Mouse (Mus musculus) MEL-GATA-1-ER (cell line): ENCODE measurements at regions not wholly inside any gene's neighbourhood (a gene's known extent, or its start where the extent isn't known, plus 50 kb on each side); places are given as distances from the start of the nearest gene placed in this dataset.

Experiments used
- DNase-seq: peaks from one replicate; pipeline ENCODE4 v3.0.0-alpha.2; 2012; ENCODE audit warnings: low read depth; ENCODE audit errors: extremely low read depth

- DNase-seq = no peak
Observed at GRCm38 (mm10) chr16:77238358-77239175, 225.1 kb downstream of the Usp25 start.

- no peak for DNase-seq
Observed at GRCm38 (mm10) chr16:77237631-77238357, 224.3 kb downstream of the Usp25 start.

- DNase-seq = no peak
Observed at GRCm38 (mm10) chr16:77237272-77237603, 223.7 kb downstream of the Usp25 start.

- DNase-seq = no peak
Observed at GRCm38 (mm10) chr16:77236509-77237271, 223.2 kb downstream of the Usp25 start.

- no peak for DNase-seq
Observed at GRCm38 (mm10) chr16:77236021-77236420, 222.5 kb downstream of the Usp25 start.

- DNase-seq = no peak
Observed at GRCm38 (mm10) chr16:77235449-77235848, 221.9 kb downstream of the Usp25 start.
